Mouse (Mus musculus) small intestine, adult 2 months (tissue): ENCODE results near the gene Armh3.

ENCODE experiments used
- CTCF ChIP-seq: fragments of 200-500 bp; IDR thresholded peaks from 2 replicates; pipeline ENCODE4 v1.5.1; 2012; ENCODE audit warnings: low read depth, mild to moderate bottlenecking, control low read depth, inconsistent platforms, low read length, moderate library complexity, mixed read lengths; ENCODE audit not compliant: insufficient replicate concordance, insufficient read length; ENCODE audit errors: extremely low read depth
- POLR2A ChIP-seq: fragments of 200-500 bp; IDR thresholded peaks from 2 replicates; pipeline ENCODE4 v1.6.1; 2012; ENCODE audit warnings: low read depth, mild to moderate bottlenecking, control low read depth, inconsistent platforms, low read length, moderate library complexity

DNA sequence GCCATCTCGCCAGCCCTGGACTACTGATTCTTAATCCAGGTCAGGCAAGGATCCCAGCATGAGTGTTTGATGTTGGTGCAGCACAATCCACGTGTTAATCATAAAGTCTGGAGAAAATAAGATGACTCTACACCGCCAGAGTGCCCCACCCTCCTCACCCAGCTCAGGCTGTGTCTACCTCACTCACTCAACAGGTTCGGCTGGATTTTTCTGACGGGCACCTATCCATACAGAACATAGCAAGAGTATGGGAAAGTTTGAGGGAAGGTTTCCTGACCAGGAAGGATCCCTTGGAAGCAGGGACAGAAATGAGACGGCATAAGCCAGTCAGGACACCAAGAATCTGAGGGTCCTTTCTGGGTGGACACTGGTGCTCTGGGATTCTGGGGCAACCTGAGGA lies 26.7 kb upstream of the Armh3 start:
- TF ChIP-seq CTCF (no peak), POLR2A (no peak)
